Mouse (Mus musculus) heart, adult 2 months (tissue): Measurements from ENCODE around the gene Sass6.
A peak's percentile ranks its signal among the peaks of the same experiment; 100 is the strongest.

Experiments used
- CTCF ChIP-seq: fragments of 200-600 bp; IDR thresholded peaks from 2 replicates; pipeline ENCODE4 v1.8.1; 2022; ENCODE audit warnings: antibody characterized with exemption, mild to moderate bottlenecking, moderate library complexity
- EP300 ChIP-seq: fragments of 200-500 bp; IDR thresholded peaks from 2 replicates; pipeline ENCODE4 v1.6.1; 2011; ENCODE audit warnings: low read depth, low read length, control low read depth; ENCODE audit not compliant: insufficient read depth
- POLR2A ChIP-seq: fragments of 200-500 bp; IDR thresholded peaks from 2 replicates; pipeline ENCODE4 v1.6.1; 2011; ENCODE audit warnings: mild to moderate bottlenecking, low read depth, low read length, control low read depth; ENCODE audit not compliant: insufficient read depth

DNA sequence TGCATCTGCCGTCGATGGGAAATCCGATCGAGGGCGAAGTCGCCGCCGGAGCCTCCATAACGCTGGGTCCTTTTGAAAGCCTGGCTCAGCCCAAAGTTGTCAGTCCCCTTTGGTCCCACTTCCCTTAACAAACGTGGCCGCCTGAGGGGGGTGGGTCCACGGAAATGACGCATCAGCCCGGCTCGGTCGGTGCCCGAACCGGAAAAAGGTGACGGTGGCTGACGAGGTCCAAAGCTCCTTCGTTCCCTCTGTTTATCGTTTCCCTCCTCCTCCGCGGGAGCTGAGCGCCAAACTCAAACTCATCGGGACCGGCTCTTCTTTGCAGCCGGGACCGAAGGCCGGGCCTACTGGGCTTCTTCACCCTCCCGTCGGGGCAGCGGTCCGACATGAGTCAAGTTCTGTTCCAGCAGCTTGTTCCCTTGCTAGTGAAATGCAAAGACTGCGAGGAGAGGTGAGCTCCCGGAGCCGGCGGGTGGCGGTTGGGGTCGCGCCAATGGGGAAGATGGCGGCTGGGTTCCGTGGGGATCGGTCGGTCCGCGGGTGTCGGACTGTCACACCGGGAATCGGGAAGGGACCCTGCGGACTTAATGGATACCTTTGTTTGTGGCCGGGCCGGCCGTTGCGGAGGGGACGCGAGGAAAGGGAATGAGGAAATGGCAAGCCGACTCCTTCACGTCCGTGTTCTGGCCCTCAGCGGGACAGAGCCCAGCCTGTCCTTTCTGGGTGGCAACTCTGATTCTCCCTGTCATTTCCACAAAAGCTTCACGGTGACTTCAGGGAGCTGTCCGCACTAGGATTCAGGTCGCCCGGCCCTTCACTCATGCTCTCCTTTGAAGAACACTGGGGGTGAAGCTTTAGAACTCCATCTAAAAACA is at the start of gene Sass6:
- TF ChIP-seq POLR2A (peak; percentile 78), CTCF (no peak), EP300 (peak; percentile 91)
